Mouse (Mus musculus) cerebellum, postnatal 14 days (tissue): Measurements from ENCODE around the gene Gm10147.
"Not testable (repeated sequence)": the region's sequence is repeated elsewhere in the genome, so short reads cannot be mapped to it uniquely, and the experiment has no call there.

ENCODE experiments used
- DNase-seq, 2 experiments: peaks; one replicate each; pipeline ENCODE4 v3.0.0; 2021; ENCODE audit warnings: mixed read lengths in 2 of 2

Gene Gm10147

GRCm38 (mm10) chrX:28607742-28608141, at the start of gene Gm10147:
TSS of gene Gm10147 (minus strand) at chrX:28607842.
- DNase-seq = not testable (repeated sequence)
